Mouse (Mus musculus) heart, embryonic 11.5 days (tissue): ENCODE results near the gene Akap1. TPM values are rescaled to one million over a fixed set of nuclear protein-coding genes. Genes with fewer than 3 reads are reported as not detected.

Source experiments
- ATAC-seq: fragments of 200-750 bp; cut with Nextera tagmentation; replicated peaks from 2 replicates; pipeline ENCODE4 v1.8.0; 2017; ENCODE audit warnings: moderate library complexity; ENCODE audit not compliant: insufficient number of reproducible peaks, low FRiP score, low TSS enrichment
- H3K27ac ChIP-seq: fragments of 300-500 bp; sonication (generic); 2 replicates; pipeline ENCODE4 v1.5.1; 2014; ENCODE audit warnings: mild to moderate bottlenecking, low read depth, low read length
- H3K27me3 ChIP-seq: fragments of 300-500 bp; sonication (generic); 2 replicates; pipeline ENCODE4 v1.6.1; 2014; ENCODE audit warnings: mild to moderate bottlenecking, low read length, mixed read lengths; ENCODE audit not compliant: control insufficient read depth, insufficient read depth
- H3K36me3 ChIP-seq: fragments of 300-500 bp; sonication (generic); 2 replicates; pipeline ENCODE4 v1.6.1; 2014; ENCODE audit warnings: mild to moderate bottlenecking, low read length, moderate library complexity, mixed read lengths; ENCODE audit not compliant: control insufficient read depth, insufficient read depth
- H3K4me1 ChIP-seq: fragments of 300-500 bp; sonication (generic); 2 replicates; pipeline ENCODE4 v1.6.1; 2014; ENCODE audit warnings: low read length; ENCODE audit not compliant: control insufficient read depth, insufficient read depth
- H3K4me2 ChIP-seq: fragments of 300-500 bp; sonication (generic); 2 replicates; pipeline ENCODE4 v1.6.1; 2014; ENCODE audit warnings: mild to moderate bottlenecking, moderate library complexity
- H3K4me3 ChIP-seq: fragments of 300-500 bp; sonication (generic); 2 replicates; pipeline ENCODE4 v1.5.1; 2014; ENCODE audit warnings: low read depth, low read length
- H3K9ac ChIP-seq: fragments of 300-500 bp; sonication (generic); 2 replicates; pipeline ENCODE4 v1.6.1; 2014; ENCODE audit warnings: mild to moderate bottlenecking, low read depth, low read length, moderate library complexity
- H3K9me3 ChIP-seq: fragments of 300-500 bp; sonication (generic); replicated peaks from 2 replicates; pipeline ENCODE4 v1.6.1; 2016; ENCODE audit warnings: low read length; ENCODE audit not compliant: control insufficient read depth
- WGBS: fragments of 180-500 bp; shearing (Covaris S2); extraction: QIAGEN DNeasy Blood & Tissue Kit; methylation state at CpG from one replicate; pipeline ENCODE4 v1.1.7; 2014; ENCODE audit not compliant: insufficient replicate concordance; 5-methylcytosine and 5-hydroxymethylcytosine counted together
- polyA plus RNA-seq: library from polyadenylated mRNA; unstranded; fragments of >200 nt; fragmentation: Nextera tagmentation; extraction: Ambion mirVana; gene quantifications from 2 replicates; pipeline ENCODE4 v1.2.1, GENCODE M21; 2014

Akap1 gene
- polyA plus RNA-seq, 1 experiment from 2014 or later = 24.7 TPM

GRCm38 (mm10) chr11:88863904-88864457 is 405 bp downstream of the Akap1 start:
- H3K9me3 ChIP-seq = no peaks in the 10 kb centered on the region
- H3K4me1 ChIP-seq = peaks cover 19% of the 10 kb centered on the region
- H3K9ac ChIP-seq = peak overlapping the region; percentile 93
- H3K36me3 ChIP-seq = no peaks in the 10 kb centered on the region
- ATAC-seq = peak; percentile 43
- peak overlapping the region; percentile 72 for H3K4me3 ChIP-seq
- peak overlapping the region; percentile 98 for H3K4me2 ChIP-seq
- H3K27me3 ChIP-seq = no peaks in the 10 kb centered on the region
- under 1% methylated on average over 47 of the region's 49 CpGs for WGBS
- H3K27ac ChIP-seq = peak overlapping the region; percentile 90

- WGBS = under 1% methylated on average over 32 of the region's 32 CpGs
- Histone ChIP-seq H3K4me3 (peak overlapping the region; percentile 72), H3K36me3 (no peaks in the 10 kb centered on the region), H3K9ac (peak overlapping the region; percentile 93), H3K27me3 (no peaks in the 10 kb centered on the region), H3K4me2 (peak overlapping the region; percentile 98), H3K27ac (peak overlapping the region; percentile 90), H3K9me3 (no peaks in the 10 kb centered on the region), H3K4me1 (peaks cover 19% of the 10 kb centered on the region)
- no peak for ATAC-seq
Measured at GRCm38 (mm10) chr11:88863071-88863903, 1.1 kb downstream of the Akap1 start.

- H3K9ac ChIP-seq = peak overlapping the region; percentile 93
- H3K4me3 ChIP-seq = peak overlapping the region; percentile 72
- 65% methylated on average over 2 of the region's 2 CpGs for WGBS
- no peaks in the 10 kb centered on the region for H3K9me3 ChIP-seq
- ATAC-seq = no peak
- peaks cover 23% of the 10 kb centered on the region for H3K4me1 ChIP-seq
- H3K27me3 ChIP-seq = no peaks in the 10 kb centered on the region
- peak overlapping the region; percentile 98 for H3K4me2 ChIP-seq
- H3K36me3 ChIP-seq = no peaks in the 10 kb centered on the region
- H3K27ac ChIP-seq = no peak overlapping the region
Measured at GRCm38 (mm10) chr11:88862355-88862754, 2.0 kb downstream of the Akap1 start.

GRCm38 (mm10) chr11:88861060-88861459 is 3.3 kb downstream of the Akap1 start:
- peaks cover 36% of the 10 kb centered on the region for H3K4me1 ChIP-seq
- 48% methylated on average over 3 of the region's 3 CpGs for WGBS
- H3K4me2 ChIP-seq = no peak overlapping the region; the same call in 1 of the 2 replicates
- no peak overlapping the region for H3K9ac ChIP-seq
- no peaks in the 10 kb centered on the region for H3K9me3 ChIP-seq
- no peak overlapping the region for H3K27ac ChIP-seq
- no peaks in the 10 kb centered on the region for H3K36me3 ChIP-seq
- no peak for ATAC-seq
- no peak overlapping the region for H3K4me3 ChIP-seq
- no peaks in the 10 kb centered on the region for H3K27me3 ChIP-seq

GRCm38 (mm10) chr11:88860641-88861040 is 3.7 kb downstream of the Akap1 start:
- ATAC-seq = no peak
- Histone ChIP-seq H3K4me1 (peaks cover 40% of the 10 kb centered on the region), H3K36me3 (no peaks in the 10 kb centered on the region), H3K4me3 (no peak overlapping the region), H3K4me2 (no peak overlapping the region), H3K27me3 (no peaks in the 10 kb centered on the region), H3K27ac (no peak overlapping the region), H3K9me3 (no peaks in the 10 kb centered on the region), H3K9ac (no peak overlapping the region)
- WGBS = 76% methylated on average over 3 of the region's 3 CpGs

- Histone ChIP-seq H3K9ac (no peak overlapping the region), H3K4me1 (peaks cover 36% of the 10 kb centered on the region), H3K4me2 (peak overlapping the region; percentile 7)
Measured at GRCm38 (mm10) chr11:88857311-88858005, 6.9 kb downstream of the Akap1 start.

GRCm38 (mm10) chr11:88856383-88856782 is 8.0 kb downstream of the Akap1 start:
- Histone ChIP-seq H3K4me2 (no peak overlapping the region), H3K4me3 (no peak overlapping the region), H3K4me1 (peaks cover 31% of the 10 kb centered on the region), H3K27ac (peak overlapping the region; percentile 91), H3K27me3 (no peaks in the 10 kb centered on the region), H3K36me3 (no peaks in the 10 kb centered on the region), H3K9ac (0 out of 2 replicates have a peak overlapping the region, but pooled peaks have one; percentile 24), H3K9me3 (no peaks in the 10 kb centered on the region)
- no peak for ATAC-seq
- WGBS = 58% methylated on average over 2 of the region's 2 CpGs

More at GRCm38 (mm10) chr11:88857311-88858005, 6.9 kb downstream of the Akap1 start:
- ATAC-seq = 0 out of 2 replicates have a peak, but pooled peaks have one; percentile 25
- Histone ChIP-seq H3K4me3 (no peak overlapping the region), H3K36me3 (no peaks in the 10 kb centered on the region), H3K9me3 (no peaks in the 10 kb centered on the region), H3K27me3 (no peaks in the 10 kb centered on the region), H3K27ac (peak overlapping the region; percentile 91)
- WGBS = 51% methylated on average over 3 of the region's 3 CpGs

- Histone ChIP-seq H3K9ac (no peak overlapping the region), H3K27me3 (no peaks in the 10 kb centered on the region), H3K4me3 (no peak overlapping the region), H3K9me3 (no peaks in the 10 kb centered on the region), H3K36me3 (no peaks in the 10 kb centered on the region), H3K4me1 (peaks cover 31% of the 10 kb centered on the region), H3K27ac (peak overlapping the region; percentile 91; the same call in 1 of the 2 replicates), H3K4me2 (no peak overlapping the region)
- no peak for ATAC-seq
- 66% methylated on average over 4 of the region's 4 CpGs for WGBS
Measured at GRCm38 (mm10) chr11:88855795-88856194, 8.6 kb downstream of the Akap1 start.
